Mouse (Mus musculus): ENCODE measurements around the gene Zc3h12a. TPM values are rescaled to one million over a fixed set of nuclear protein-coding genes. Genes with fewer than 3 reads are reported as not detected.

Gene Zc3h12a
- polyA plus RNA-seq, 1 experiment, result 5.9 TPM

DNA sequence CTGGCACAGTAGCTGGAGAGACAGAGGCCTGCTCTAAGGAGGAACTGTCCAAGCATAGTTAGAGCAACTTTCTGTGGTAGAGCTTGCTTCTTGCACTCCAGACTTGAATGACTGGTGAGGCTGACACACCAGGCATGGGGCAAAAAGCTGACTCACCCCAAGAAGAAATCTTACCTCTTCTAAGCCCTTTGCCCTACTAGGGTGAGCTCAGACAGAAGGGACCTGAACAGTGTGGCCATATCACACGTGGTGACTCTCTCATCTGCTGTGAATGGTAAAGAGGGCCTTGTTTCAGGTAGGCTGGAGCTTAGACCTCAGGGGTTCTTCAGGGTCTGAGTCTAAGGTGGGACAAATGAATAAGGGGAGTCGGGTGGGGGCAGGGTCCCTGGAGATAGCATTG, 30.4 kb upstream of the Zc3h12a start:
- Histone ChIP-seq H3K4me2 (ENCODE audit: low read depth) (no peak overlapping the region), H3K79me2 (ENCODE audit: control insufficient read depth, insufficient read depth) (no peaks in the 10 kb centered on the region), H3K27me3 (ENCODE audit: control insufficient read depth, insufficient read depth, insufficient read length) (no peaks in the 10 kb centered on the region), H3ac (ENCODE audit: control insufficient read depth, insufficient read length) (no peak overlapping the region), H3K4me3 (no peak overlapping the region), H3K36me3 (ENCODE audit: control insufficient read depth, insufficient read depth) (no peaks in the 10 kb centered on the region)
- TF ChIP-seq REST (IDR thresholded peaks at IDR 0.05; ENCODE audit: insufficient read depth, insufficient read length) (no peak), MYOG (IDR thresholded peaks at IDR 0.05; ENCODE audit: control insufficient read depth in 1 of 3, insufficient read depth in 1 of 3, insufficient read length in 2 of 3, low read depth in 2 of 3) (no peak), USF1 (IDR thresholded peaks at IDR 0.05; ENCODE audit: low read depth) (no peak), TCF3 (IDR thresholded peaks at IDR 0.05; ENCODE audit: insufficient read length, low read depth) (no peak), POLR2AphosphoS2 (IDR thresholded peaks at IDR 0.05; ENCODE audit: insufficient read length, low read depth) (no peak), MYOD1 (IDR thresholded peaks at IDR 0.05; ENCODE audit: control insufficient read depth in 1 of 3, insufficient read length in 2 of 3, low read depth in 2 of 3) (no peak), E2F4 (IDR thresholded peaks at IDR 0.05; ENCODE audit: insufficient read depth) (no peak), POLR2A (IDR thresholded peaks at IDR 0.05; ENCODE audit: insufficient read length, low read depth) (no peak), SRF (IDR thresholded peaks at IDR 0.05; ENCODE audit: control insufficient read depth, insufficient read length, low read depth) (no peak), CEBPB (IDR thresholded peaks at IDR 0.05; ENCODE audit: insufficient read depth, poor library complexity, severe bottlenecking) (no peak), TCF12 (IDR thresholded peaks at IDR 0.05; ENCODE audit: insufficient read depth, poor library complexity, severe bottlenecking) (no peak), MAX (IDR thresholded peaks at IDR 0.05; ENCODE audit: low read depth) (no peak)

DNA sequence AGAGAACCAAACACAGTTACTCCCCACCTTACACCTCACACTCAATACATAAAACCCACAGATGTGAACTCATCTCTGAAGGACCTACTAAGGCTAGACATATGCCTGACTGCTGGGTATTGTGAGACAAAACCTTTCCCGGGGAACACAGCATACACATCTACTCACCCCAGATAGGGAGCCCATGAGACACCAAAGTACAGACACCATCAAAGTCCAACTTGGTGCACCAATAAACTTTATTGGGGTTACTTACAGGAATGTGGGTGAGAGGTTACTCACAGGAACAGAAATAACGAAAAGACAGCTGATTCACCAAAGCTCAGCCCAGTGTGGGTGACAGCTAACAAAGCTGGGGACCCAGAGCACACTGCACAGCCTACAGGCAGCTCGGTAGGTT, 29.7 kb upstream of the Zc3h12a start:
- Histone ChIP-seq H3K4me2 (ENCODE audit: low read depth) (no peak overlapping the region), H3K79me2 (ENCODE audit: control insufficient read depth, insufficient read depth) (no peaks in the 10 kb centered on the region), H3K4me3 (no peak overlapping the region), H3K27me3 (ENCODE audit: control insufficient read depth, insufficient read depth, insufficient read length) (no peaks in the 10 kb centered on the region), H3K36me3 (ENCODE audit: control insufficient read depth, insufficient read depth) (no peaks in the 10 kb centered on the region), H3ac (ENCODE audit: control insufficient read depth, insufficient read length) (no peak overlapping the region)
- TF ChIP-seq MAX (IDR thresholded peaks at IDR 0.05; ENCODE audit: low read depth) (no peak), USF1 (IDR thresholded peaks at IDR 0.05; ENCODE audit: low read depth) (no peak)

- H3K27me3 ChIP-seq (ENCODE audit: control insufficient read depth, insufficient read depth, insufficient read length), result peaks cover 3% of the 10 kb centered on the region
- H3K4me3 ChIP-seq, result no peak overlapping the region
- TF ChIP-seq E2F4 (IDR thresholded peaks at IDR 0.05; ENCODE audit: insufficient read depth), result no peak
- TF ChIP-seq MAX (IDR thresholded peaks at IDR 0.05; ENCODE audit: low read depth), result no peak
- TF ChIP-seq TCF12 (IDR thresholded peaks at IDR 0.05; ENCODE audit: insufficient read depth, poor library complexity, severe bottlenecking), result no peak
- no peak for TF ChIP-seq MYOD1 (IDR thresholded peaks at IDR 0.05; ENCODE audit: control insufficient read depth in 1 of 3, insufficient read length in 2 of 3, low read depth in 2 of 3)
- TF ChIP-seq TCF3 (IDR thresholded peaks at IDR 0.05; ENCODE audit: insufficient read length, low read depth), result no peak
- TF ChIP-seq USF1 (IDR thresholded peaks at IDR 0.05; ENCODE audit: low read depth), result no peak
- no peak for TF ChIP-seq REST (IDR thresholded peaks at IDR 0.05; ENCODE audit: insufficient read depth, insufficient read length)
- no peak for TF ChIP-seq POLR2AphosphoS2 (IDR thresholded peaks at IDR 0.05; ENCODE audit: insufficient read length, low read depth)
- H3ac ChIP-seq (ENCODE audit: control insufficient read depth, insufficient read length), result no peak overlapping the region
- no peaks in the 10 kb centered on the region for H3K36me3 ChIP-seq (ENCODE audit: control insufficient read depth, insufficient read depth)
- no peak overlapping the region for H3K4me2 ChIP-seq (ENCODE audit: low read depth)
- H3K79me2 ChIP-seq (ENCODE audit: control insufficient read depth, insufficient read depth), result no peaks in the 10 kb centered on the region
Observed at GRCm38 (mm10) chr4:125155646-125156045, 28.0 kb upstream of the Zc3h12a start.

- Histone ChIP-seq H3K79me2 (ENCODE audit: control insufficient read depth, insufficient read depth) (no peaks in the 10 kb centered on the region), H3K4me2 (ENCODE audit: low read depth) (no peak overlapping the region), H3K36me3 (ENCODE audit: control insufficient read depth, insufficient read depth) (no peaks in the 10 kb centered on the region), H3ac (ENCODE audit: control insufficient read depth, insufficient read length) (no peak overlapping the region), H3K27me3 (ENCODE audit: control insufficient read depth, insufficient read depth, insufficient read length) (peaks cover 5% of the 10 kb centered on the region), H3K4me3 (no peak overlapping the region)
- TF ChIP-seq TCF12 (IDR thresholded peaks at IDR 0.05; ENCODE audit: insufficient read depth, poor library complexity, severe bottlenecking), result no peak
- no peak for TF ChIP-seq MYOG (IDR thresholded peaks at IDR 0.05; ENCODE audit: control insufficient read depth in 1 of 3, insufficient read depth in 1 of 3, insufficient read length in 2 of 3, low read depth in 2 of 3)
- no peak for TF ChIP-seq TCF3 (IDR thresholded peaks at IDR 0.05; ENCODE audit: insufficient read length, low read depth)
- no peak for TF ChIP-seq REST (IDR thresholded peaks at IDR 0.05; ENCODE audit: insufficient read depth, insufficient read length)
- no peak for TF ChIP-seq CEBPB (IDR thresholded peaks at IDR 0.05; ENCODE audit: insufficient read depth, poor library complexity, severe bottlenecking)
- TF ChIP-seq E2F4 (IDR thresholded peaks at IDR 0.05; ENCODE audit: insufficient read depth), result no peak
- no peak for TF ChIP-seq USF1 (IDR thresholded peaks at IDR 0.05; ENCODE audit: low read depth)
- no peak for TF ChIP-seq MYOD1 (IDR thresholded peaks at IDR 0.05; ENCODE audit: control insufficient read depth in 1 of 3, insufficient read length in 2 of 3, low read depth in 2 of 3)
- no peak for TF ChIP-seq MAX (IDR thresholded peaks at IDR 0.05; ENCODE audit: low read depth)
- TF ChIP-seq POLR2A (IDR thresholded peaks at IDR 0.05; ENCODE audit: insufficient read length, low read depth), result no peak
- no peak for TF ChIP-seq SRF (IDR thresholded peaks at IDR 0.05; ENCODE audit: control insufficient read depth, insufficient read length, low read depth)
- no peak for TF ChIP-seq POLR2AphosphoS2 (IDR thresholded peaks at IDR 0.05; ENCODE audit: insufficient read length, low read depth)
Observed at GRCm38 (mm10) chr4:125153659-125154241, 26.1 kb upstream of the Zc3h12a start.

DNA sequence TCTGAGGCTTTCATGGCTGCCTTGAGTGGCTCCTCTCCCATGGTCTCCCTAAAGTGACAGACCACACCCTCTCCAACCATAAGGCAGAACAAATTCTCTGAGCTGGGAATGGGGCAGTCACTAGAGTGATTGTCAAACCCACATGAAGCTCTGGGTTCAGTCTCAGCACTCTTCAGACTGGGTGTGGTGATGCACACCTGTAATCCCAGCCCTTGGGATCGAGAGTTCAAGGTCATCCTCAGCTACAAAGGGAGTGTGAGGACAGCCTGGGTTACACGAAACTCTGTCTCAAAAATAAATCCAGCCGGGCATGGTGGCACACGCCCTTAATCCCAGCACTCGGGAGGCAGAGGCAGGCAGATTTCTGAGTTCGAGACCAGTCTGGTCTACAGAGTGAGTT, 24.8 kb upstream of the Zc3h12a start:
- TF ChIP-seq MYOD1 (IDR thresholded peaks at IDR 0.05; ENCODE audit: control insufficient read depth in 1 of 3, insufficient read length in 2 of 3, low read depth in 2 of 3) (no peak), REST (IDR thresholded peaks at IDR 0.05; ENCODE audit: insufficient read depth, insufficient read length) (no peak), CEBPB (IDR thresholded peaks at IDR 0.05; ENCODE audit: insufficient read depth, poor library complexity, severe bottlenecking) (no peak), POLR2A (IDR thresholded peaks at IDR 0.05; ENCODE audit: insufficient read length, low read depth) (no peak), USF1 (IDR thresholded peaks at IDR 0.05; ENCODE audit: low read depth) (no peak), MYOG (IDR thresholded peaks at IDR 0.05; ENCODE audit: control insufficient read depth in 1 of 3, insufficient read depth in 1 of 3, insufficient read length in 2 of 3, low read depth in 2 of 3) (no peak)
- Histone ChIP-seq H3K36me3 (ENCODE audit: control insufficient read depth, insufficient read depth) (no peaks in the 10 kb centered on the region), H3K4me2 (ENCODE audit: low read depth) (no peak overlapping the region), H3K79me2 (ENCODE audit: control insufficient read depth, insufficient read depth) (no peaks in the 10 kb centered on the region), H3K27me3 (ENCODE audit: control insufficient read depth, insufficient read depth, insufficient read length) (peaks cover 5% of the 10 kb centered on the region), H3ac (ENCODE audit: control insufficient read depth, insufficient read length) (no peak overlapping the region), H3K4me3 (no peak overlapping the region)
